Mouse (Mus musculus) telencephalon, adult 2 months (tissue): ENCODE measurements around the gene Ttc7.
"Not testable (repeated sequence)": the region's sequence is repeated elsewhere in the genome, so short reads cannot be mapped to it uniquely, and the experiment has no call there.

Source experiments
- DNase-seq: peaks from one replicate; pipeline ENCODE4 v3.0.0-alpha.2; 2011; ENCODE audit warnings: low read depth, low spot score

The Ttc7 gene

GRCm38 (mm10) chr17:87286481-87287143 lies 3.9 kb downstream of the Ttc7 start:
- DNase-seq = no peak

GRCm38 (mm10) chr17:87287197-87287777 lies 4.6 kb downstream of the Ttc7 start:
- no peak for DNase-seq

- no peak for DNase-seq
Observed at GRCm38 (mm10) chr17:87288131-87288530, 5.4 kb downstream of the Ttc7 start.

GRCm38 (mm10) chr17:87289367-87289766 lies 6.7 kb downstream of the Ttc7 start:
- no peak for DNase-seq

- DNase-seq = no peak
Observed at GRCm38 (mm10) chr17:87291037-87291436, 8.4 kb downstream of the Ttc7 start.

GRCm38 (mm10) chr17:87291782-87292181 lies 9.1 kb downstream of the Ttc7 start:
- no peak for DNase-seq

- no peak for DNase-seq
Observed at GRCm38 (mm10) chr17:87293125-87293524, 10.4 kb downstream of the Ttc7 start.

- no peak for DNase-seq
Observed at GRCm38 (mm10) chr17:87295738-87296137, 13.1 kb downstream of the Ttc7 start.

GRCm38 (mm10) chr17:87296701-87297100 lies 14.0 kb downstream of the Ttc7 start:
- not testable (repeated sequence) for DNase-seq

- no peak for DNase-seq
Observed at GRCm38 (mm10) chr17:87298944-87299343, 16.3 kb downstream of the Ttc7 start.

- no peak for DNase-seq
Observed at GRCm38 (mm10) chr17:87300340-87300739, 17.7 kb downstream of the Ttc7 start.

GRCm38 (mm10) chr17:87301607-87302006 lies 18.9 kb downstream of the Ttc7 start:
- not testable (repeated sequence) for DNase-seq

- DNase-seq = no peak
Observed at GRCm38 (mm10) chr17:87302014-87302794, 19.5 kb downstream of the Ttc7 start.

- no peak for DNase-seq
Observed at GRCm38 (mm10) chr17:87304151-87304894, 21.6 kb downstream of the Ttc7 start.

- DNase-seq = no peak
Observed at GRCm38 (mm10) chr17:87305065-87305464, 22.4 kb downstream of the Ttc7 start.

GRCm38 (mm10) chr17:87306746-87307145 lies 24.1 kb downstream of the Ttc7 start:
- no peak for DNase-seq

- no peak for DNase-seq
Observed at GRCm38 (mm10) chr17:87309073-87309788, 26.5 kb downstream of the Ttc7 start.

- DNase-seq = no peak
Observed at GRCm38 (mm10) chr17:87310497-87310896, 27.8 kb downstream of the Ttc7 start.

GRCm38 (mm10) chr17:87312351-87312750 lies 29.7 kb downstream of the Ttc7 start:
- DNase-seq = no peak

GRCm38 (mm10) chr17:87312924-87313870 lies 30.5 kb downstream of the Ttc7 start:
- no peak for DNase-seq
